9 mouse cellular contexts compared by ENCODE assay signal in genomic region chr12:72654698-72655097, GRCm38 (mm10). TPM values are rescaled to one million over a fixed set of nuclear protein-coding genes. Genes with fewer than 3 reads are reported as not detected.
DNase-seq lines count a peak whose midpoint lies in the region; ATAC-seq and TF ChIP-seq lines count a peak whose summit lies in the region.
"Had no signal": no experiment of that assay in that cellular context is flagged by ENCODE, and none has a peak within 500 bp of the region (broad histone marks: within the 10 kb centered on the region; RNA-seq: fewer than 3 reads in every experiment).

No protein-coding gene starts in this region.

- no peak overlapping the region for H3ac ChIP-seq in myocyte (ENCODE audit: control insufficient read depth, insufficient read length)

- WGBS in liver, embryonic 12.5 days (ENCODE audit: insufficient replicate concordance): 23% methylated on average over 4 of the region's 4 CpGs
- WGBS in embryonic facial prominence, embryonic 14.5 days: 12% methylated on average over 4 of the region's 4 CpGs
- WGBS in hindbrain, embryonic 14.5 days: 8% methylated on average over 4 of the region's 4 CpGs

- no peaks in the 10 kb centered on the region for H3K4me1 ChIP-seq in liver, embryonic 12.5 days
- H3K4me1 ChIP-seq in bone marrow macrophage, adult 2 months (ENCODE audit: control insufficient read depth, insufficient read depth, low read length): no peaks in the 10 kb centered on the region
- no peaks in the 10 kb centered on the region for H3K4me1 ChIP-seq in embryonic facial prominence, embryonic 14.5 days (ENCODE audit: control insufficient read depth, insufficient read depth, low read length)
- no peaks in the 10 kb centered on the region for H3K4me1 ChIP-seq in hindbrain, embryonic 14.5 days (replicated peaks; ENCODE audit: control insufficient read depth, insufficient read depth, low read length)
- H3K4me1 ChIP-seq: embryonic facial prominence, embryonic 15.5 days had no signal

- no peak for ATAC-seq in liver, embryonic 12.5 days
- ATAC-seq in embryonic facial prominence, embryonic 14.5 days (ENCODE audit: low read depth): peak; percentile 44; the same call in 1 of the 2 replicates
- ATAC-seq in hindbrain, embryonic 14.5 days (ENCODE audit: low FRiP score): no peak; the same call in 1 of the 2 replicates

- H3K27ac ChIP-seq in liver, embryonic 12.5 days: no peak overlapping the region
- H3K27ac ChIP-seq in bone marrow macrophage, adult 2 months (ENCODE audit: insufficient read depth, low read depth, low read length): no peak overlapping the region
- no peak overlapping the region for H3K27ac ChIP-seq in embryonic facial prominence, embryonic 14.5 days (replicated peaks; ENCODE audit: low read depth, low read length)
- no peak overlapping the region for H3K27ac ChIP-seq in hindbrain, embryonic 14.5 days
- H3K27ac ChIP-seq: embryonic facial prominence, embryonic 15.5 days had no signal

- no peak overlapping the region for H3K9ac ChIP-seq in liver, embryonic 12.5 days
- no peak overlapping the region for H3K9ac ChIP-seq in embryonic facial prominence, embryonic 14.5 days (ENCODE audit: low read depth, low read length)
- no peak overlapping the region for H3K9ac ChIP-seq in hindbrain, embryonic 14.5 days
- H3K9ac ChIP-seq: embryonic facial prominence, embryonic 15.5 days had no signal

- peak; percentile 54 for DNase-seq in liver
- DNase-seq in embryonic facial prominence, embryonic 14.5 days (ENCODE audit: low spot score): peak; percentile 68
- DNase-seq in hindbrain, embryonic 14.5 days (ENCODE audit: low spot score): peak; percentile 82
- peak; percentile 27 to 56 for DNase-seq in left cerebral cortex, postnatal 36 days (ENCODE audit: low spot score in 2 of 2)
- peak; percentile 35 to 55 for DNase-seq in urinary bladder, postnatal 36 days (ENCODE audit: low spot score in 2 of 2)

- no peaks in the 10 kb centered on the region for H3K27me3 ChIP-seq in liver, embryonic 12.5 days (replicated peaks)
- no peaks in the 10 kb centered on the region for H3K27me3 ChIP-seq in embryonic facial prominence, embryonic 14.5 days (replicated peaks; ENCODE audit: control insufficient read depth, insufficient read depth, low read length)
- no peaks in the 10 kb centered on the region for H3K27me3 ChIP-seq in hindbrain, embryonic 14.5 days (ENCODE audit: control insufficient read depth, insufficient read depth, low read length)
- H3K27me3 ChIP-seq in myocyte (ENCODE audit: control insufficient read depth, insufficient read depth, insufficient read length): no peaks in the 10 kb centered on the region
- H3K27me3 ChIP-seq: embryonic facial prominence, embryonic 15.5 days had no signal

- no peak overlapping the region for H3K4me2 ChIP-seq in liver, embryonic 12.5 days
- H3K4me2 ChIP-seq in embryonic facial prominence, embryonic 14.5 days (ENCODE audit: low read depth, low read length): no peak overlapping the region
- H3K4me2 ChIP-seq in hindbrain, embryonic 14.5 days (replicated peaks): no peak overlapping the region
- H3K4me2 ChIP-seq in myocyte (ENCODE audit: low read depth): no peak overlapping the region
- H3K4me2 ChIP-seq: embryonic facial prominence, embryonic 15.5 days had no signal

- TF ChIP-seq CTCF in bone marrow macrophage, adult 2 months (IDR thresholded peaks at IDR 0.05; ENCODE audit: low read depth, low read length): peak; percentile 33; the same call in 1 of the 2 replicates

- H3K36me3 ChIP-seq in liver, embryonic 12.5 days: peaks cover 3% of the 10 kb centered on the region; the same call in 1 of the 2 replicates
- H3K36me3 ChIP-seq in embryonic facial prominence, embryonic 14.5 days (ENCODE audit: control insufficient read depth, insufficient read depth, low read length): no peaks in the 10 kb centered on the region
- no peaks in the 10 kb centered on the region for H3K36me3 ChIP-seq in hindbrain, embryonic 14.5 days (replicated peaks; ENCODE audit: control insufficient read depth, insufficient read depth)
- peaks cover 48% of the 10 kb centered on the region for H3K36me3 ChIP-seq in myocyte (ENCODE audit: control insufficient read depth, insufficient read depth)
- H3K36me3 ChIP-seq: embryonic facial prominence, embryonic 15.5 days had no signal

- no peaks in the 10 kb centered on the region for H3K9me3 ChIP-seq in liver, embryonic 12.5 days (replicated peaks)
- no peaks in the 10 kb centered on the region for H3K9me3 ChIP-seq in embryonic facial prominence, embryonic 14.5 days (ENCODE audit: control insufficient read depth, low read length)
- no peaks in the 10 kb centered on the region for H3K9me3 ChIP-seq in hindbrain, embryonic 14.5 days (ENCODE audit: control insufficient read depth, low read length)
- H3K9me3 ChIP-seq: embryonic facial prominence, embryonic 15.5 days had no signal

- TF ChIP-seq POLR2A in bone marrow macrophage, adult 2 months (IDR thresholded peaks at IDR 0.05; ENCODE audit: borderline replicate concordance, low read depth, low read length): no peak
- no peak for TF ChIP-seq POLR2A in myocyte (IDR thresholded peaks at IDR 0.05; ENCODE audit: insufficient read length, low read depth)

- no peaks in the 10 kb centered on the region for H3K79me2 ChIP-seq in myocyte (ENCODE audit: control insufficient read depth, insufficient read depth)

- H3K4me3 ChIP-seq in liver, embryonic 12.5 days: no peak overlapping the region
- H3K4me3 ChIP-seq in bone marrow macrophage, adult 2 months (ENCODE audit: insufficient read depth, low read length): no peak overlapping the region
- no peak overlapping the region for H3K4me3 ChIP-seq in embryonic facial prominence, embryonic 14.5 days (ENCODE audit: low read depth, low read length)
- no peak overlapping the region for H3K4me3 ChIP-seq in hindbrain, embryonic 14.5 days (replicated peaks; ENCODE audit: low read length)
- H3K4me3 ChIP-seq in myocyte: no peak overlapping the region
- H3K4me3 ChIP-seq: embryonic facial prominence, embryonic 15.5 days had no signal

- intact Hi-C loops in left cerebral cortex, postnatal 36 days (cut with DNase I): loop anchor here (5.0 kb wide), 4 partner anchors 38 to 552 kb away; no protein-coding TSS in a partner anchor

TF ChIP-seq in myocyte, 11 proteins besides CTCF, POLR2A, EP300 and RAD21:
- TF ChIP-seq SRF (IDR thresholded peaks at IDR 0.05; ENCODE audit: control insufficient read depth, insufficient read length, low read depth) (no peak), MYOD1 (IDR thresholded peaks at IDR 0.05; ENCODE audit: control insufficient read depth in 1 of 3, insufficient read length in 2 of 3, low read depth in 2 of 3) (peak; percentile 56 to 81 (median 78)), MYOG (IDR thresholded peaks at IDR 0.05; ENCODE audit: control insufficient read depth in 1 of 3, insufficient read depth in 1 of 3, insufficient read length in 2 of 3, low read depth in 2 of 3) (peak in 2 of 3 experiments; percentile 63 to 76), USF1 (IDR thresholded peaks at IDR 0.05; ENCODE audit: low read depth) (no peak)
TF ChIP-seq in myocyte: peak in this region for 2.

RNA-seq across cellular contexts. Expression of gene Gm4756, which starts 5.2 kb away (rescaled TPM):
- polyA plus RNA-seq in liver, embryonic 12.5 days (2016; fragmentation: Nextera tagmentation; extraction: Ambion mirVana): not detected in 2 replicates
- polyA plus RNA-seq in bone marrow macrophage, adult 2 months (2012; ENCODE audit: insufficient read depth, insufficient read length, missing spikeins): not detected in 2 replicates
- polyA plus RNA-seq in embryonic facial prominence, embryonic 14.5 days (2014; fragmentation: Nextera tagmentation; extraction: Ambion mirVana): not detected in 2 replicates
- not detected in 2 replicates for polyA plus RNA-seq in hindbrain, embryonic 14.5 days (2014; fragmentation: Nextera tagmentation; extraction: Ambion mirVana)
- not detected for total RNA-seq in left cerebral cortex, postnatal 36 days (2021)
- not detected for polyA plus RNA-seq in myocyte (2012; fragmentation: generic; extraction: Trizol)
- polyA plus RNA-seq: embryonic facial prominence, embryonic 15.5 days had no signal

RNA-seq across cellular contexts. Expression of gene Dhrs7, which starts 10.0 kb away (rescaled TPM):
- polyA plus RNA-seq in liver, embryonic 12.5 days (2016; fragmentation: Nextera tagmentation; extraction: Ambion mirVana): 10.3 and 11.0 TPM in 2 replicates
- polyA plus RNA-seq in bone marrow macrophage, adult 2 months (2012; ENCODE audit: insufficient read depth, insufficient read length, missing spikeins): 52.0 and 60.2 TPM in 2 replicates
- polyA plus RNA-seq in embryonic facial prominence, embryonic 14.5 days (2014; fragmentation: Nextera tagmentation; extraction: Ambion mirVana): 37.3 and 44.6 TPM in 2 replicates
- polyA plus RNA-seq in hindbrain, embryonic 14.5 days (2014; fragmentation: Nextera tagmentation; extraction: Ambion mirVana): 15.8 and 16.9 TPM in 2 replicates
- 10 to 100 TPM; 34.2 to 45.4 TPM for total RNA-seq in left cerebral cortex, postnatal 36 days (2021)
- polyA plus RNA-seq in myocyte (2012; fragmentation: generic; extraction: Trizol): 111 TPM
